Mouse (Mus musculus): Measurements from ENCODE around the gene Dhh. TPM values are rescaled to one million over a fixed set of nuclear protein-coding genes. Genes with fewer than 3 reads are reported as not detected.
"Not testable (repeated sequence)": the region's sequence is repeated elsewhere in the genome, so short reads cannot be mapped to it uniquely, and the experiment has no call there.

Dhh gene
- total RNA-seq (2017): not detected in 2 replicates

GRCm38 (mm10) chr15:98897928-98898800 lies at the start of gene Dhh:
Gene Dhh, minus strand, starts transcription at chr15:98898540.
- no peak; the same call in 1 of the 2 replicates for ATAC-seq (replicated peaks; ENCODE audit: low read depth, poor library complexity, severe bottlenecking)

GRCm38 (mm10) chr15:98947884-98948283 lies 49.5 kb upstream of the Dhh start:
- no peak for ATAC-seq (replicated peaks; ENCODE audit: low read depth, poor library complexity, severe bottlenecking)

GRCm38 (mm10) chr15:98943133-98943532 lies 44.8 kb upstream of the Dhh start:
- no peak for ATAC-seq (replicated peaks; ENCODE audit: low read depth, poor library complexity, severe bottlenecking)

GRCm38 (mm10) chr15:98942081-98942480 lies 43.7 kb upstream of the Dhh start:
- no peak for ATAC-seq (replicated peaks; ENCODE audit: low read depth, poor library complexity, severe bottlenecking)

GRCm38 (mm10) chr15:98941539-98941938 lies 43.2 kb upstream of the Dhh start:
- no peak for ATAC-seq (replicated peaks; ENCODE audit: low read depth, poor library complexity, severe bottlenecking)

DNA sequence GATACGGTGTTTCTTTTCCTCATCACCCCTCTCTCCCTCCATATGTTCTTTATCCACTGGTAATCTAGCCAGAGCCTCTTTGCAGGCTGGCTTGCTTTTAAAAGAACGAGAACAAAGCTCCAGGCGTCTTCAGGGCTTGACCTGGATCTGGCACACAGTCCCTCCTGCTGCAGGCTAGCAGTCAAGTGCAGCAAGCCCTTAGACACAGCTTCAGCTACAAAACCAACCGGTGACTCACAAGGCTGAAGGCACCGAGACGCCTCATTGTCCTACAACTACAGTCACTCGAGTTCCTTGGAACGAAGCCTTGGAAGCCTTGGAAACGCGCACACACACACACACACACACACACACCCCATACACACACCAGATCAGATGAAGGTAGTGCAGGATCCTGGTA lies 42.5 kb upstream of the Dhh start:
- ATAC-seq (replicated peaks; ENCODE audit: low read depth, poor library complexity, severe bottlenecking): no peak

- ATAC-seq (replicated peaks; ENCODE audit: low read depth, poor library complexity, severe bottlenecking): peak; percentile 72
Observed at GRCm38 (mm10) chr15:98934217-98934839, 36.0 kb upstream of the Dhh start, which contains the start of gene Tuba1b. Gene Tuba1b, minus strand, starts transcription at chr15:98934565.

GRCm38 (mm10) chr15:98933833-98934216 lies 35.5 kb upstream of the Dhh start:
- peak; percentile 62 for ATAC-seq (replicated peaks; ENCODE audit: low read depth, poor library complexity, severe bottlenecking)

- not testable (repeated sequence) for ATAC-seq (replicated peaks; ENCODE audit: low read depth, poor library complexity, severe bottlenecking)
Observed at GRCm38 (mm10) chr15:98933004-98933671, 34.8 kb upstream of the Dhh start.

GRCm38 (mm10) chr15:98930998-98931397 lies 32.7 kb upstream of the Dhh start:
- ATAC-seq (replicated peaks; ENCODE audit: low read depth, poor library complexity, severe bottlenecking): no peak

DNA sequence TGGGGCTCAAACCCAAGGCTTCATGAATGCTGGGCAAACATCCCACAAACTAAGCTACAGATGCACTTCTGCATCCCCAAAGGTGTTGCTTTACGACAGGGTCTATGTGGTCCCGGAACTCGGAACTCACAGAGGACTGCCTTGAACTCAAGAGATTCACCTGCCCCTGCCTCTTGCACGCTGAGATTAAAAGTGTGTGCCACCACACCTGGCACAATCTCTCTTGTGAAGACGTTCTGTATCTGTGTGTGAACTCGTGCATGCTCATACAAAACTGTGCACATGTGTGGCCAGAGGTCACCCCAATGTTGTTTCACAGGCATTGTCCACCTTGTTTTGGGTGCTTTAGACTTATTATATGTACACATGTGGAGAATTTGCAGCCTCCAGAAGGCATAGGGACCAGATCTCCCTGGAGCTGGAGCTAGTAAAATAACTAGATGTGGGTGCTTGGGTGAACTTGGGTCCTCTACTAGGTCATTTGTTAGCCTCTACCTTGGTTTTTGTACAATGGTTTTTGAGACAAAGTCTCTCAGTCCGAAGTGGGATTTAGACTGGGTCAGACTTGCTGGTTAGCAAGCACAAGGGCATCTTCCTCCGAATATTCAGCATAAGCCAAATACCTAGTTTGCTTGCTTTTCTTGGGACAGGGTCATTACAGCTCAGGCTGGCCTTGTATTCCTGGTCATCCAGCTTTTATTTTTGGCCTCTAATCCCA lies 31.8 kb upstream of the Dhh start:
- ATAC-seq (replicated peaks; ENCODE audit: low read depth, poor library complexity, severe bottlenecking): no peak

DNA sequence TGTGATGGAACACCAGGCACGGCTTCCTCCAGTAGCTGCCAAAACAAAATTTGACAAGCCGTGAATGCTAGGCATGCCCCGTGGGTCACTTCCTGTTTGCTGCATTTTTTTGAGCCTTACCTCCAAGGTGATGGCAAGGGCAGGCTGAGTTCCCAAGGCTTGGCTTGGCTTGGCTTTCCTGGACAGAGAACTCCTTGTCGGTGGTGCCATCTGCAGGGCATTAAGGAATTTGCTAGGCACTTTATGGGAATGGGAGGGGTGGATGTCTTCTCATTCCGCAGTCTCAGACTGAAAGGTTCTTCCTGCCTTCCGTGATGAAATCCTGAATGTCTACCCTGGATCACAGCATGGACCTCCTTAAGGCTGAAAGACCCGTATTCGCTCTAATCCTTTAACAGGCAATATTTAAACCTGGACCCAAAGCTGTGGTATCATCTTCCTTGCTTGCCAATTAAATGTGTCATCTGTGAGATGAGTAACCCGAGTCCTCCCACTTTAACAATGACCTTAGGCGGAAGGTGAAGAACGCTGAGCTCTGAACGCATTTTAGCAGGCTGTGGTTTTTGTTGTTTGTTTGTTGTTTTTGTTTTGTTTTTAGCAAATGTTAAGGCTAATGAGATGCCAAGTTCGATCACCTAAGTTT lies 30.4 kb upstream of the Dhh start:
- ATAC-seq (replicated peaks; ENCODE audit: low read depth, poor library complexity, severe bottlenecking): peak; percentile 70

DNA sequence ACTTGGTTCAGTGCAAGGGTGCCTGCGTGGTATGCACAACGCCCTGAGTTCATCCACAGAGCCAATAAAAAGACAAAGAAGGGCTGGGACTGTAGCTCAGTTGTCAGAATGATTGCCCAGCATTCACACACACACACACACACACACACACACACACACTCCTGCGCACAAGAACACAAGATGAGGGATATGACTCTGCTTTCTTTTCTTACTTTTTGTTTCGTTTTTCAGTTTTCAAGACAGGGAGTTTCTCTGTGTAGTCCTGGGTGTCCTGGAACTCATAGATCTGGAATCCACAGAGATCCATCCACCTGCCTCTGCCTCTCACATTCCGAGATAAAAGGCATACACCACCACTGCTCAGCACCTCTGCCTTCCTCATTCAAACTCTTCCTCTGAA lies 29.2 kb upstream of the Dhh start:
- ATAC-seq (replicated peaks; ENCODE audit: low read depth, poor library complexity, severe bottlenecking): peak; percentile 28; the same call in 1 of the 2 replicates

GRCm38 (mm10) chr15:98924682-98925081 lies 26.3 kb upstream of the Dhh start:
- ATAC-seq (replicated peaks; ENCODE audit: low read depth, poor library complexity, severe bottlenecking): no peak

GRCm38 (mm10) chr15:98923031-98923537 lies 24.7 kb upstream of the Dhh start:
- ATAC-seq (replicated peaks; ENCODE audit: low read depth, poor library complexity, severe bottlenecking): no peak

DNA sequence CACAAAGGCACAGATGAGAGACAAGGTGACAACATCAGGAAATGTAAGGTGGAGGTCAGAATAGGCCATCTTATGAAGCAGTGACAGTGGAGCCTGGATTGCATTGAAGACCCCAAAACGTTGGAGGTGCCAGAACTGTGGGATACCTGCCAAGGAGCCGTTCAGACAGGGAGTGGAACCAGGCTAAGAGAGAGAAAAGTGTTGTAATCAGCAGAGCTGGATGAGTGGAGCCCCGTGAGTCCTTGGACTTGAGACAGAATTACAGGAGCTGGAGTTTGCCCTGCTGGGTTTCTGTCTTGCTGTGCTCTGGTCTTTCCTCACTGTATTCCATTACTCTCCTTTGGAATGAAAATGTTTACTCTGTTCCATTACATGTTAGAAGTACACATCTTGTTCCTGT lies 24.2 kb upstream of the Dhh start:
- ATAC-seq (replicated peaks; ENCODE audit: low read depth, poor library complexity, severe bottlenecking): no peak

DNA sequence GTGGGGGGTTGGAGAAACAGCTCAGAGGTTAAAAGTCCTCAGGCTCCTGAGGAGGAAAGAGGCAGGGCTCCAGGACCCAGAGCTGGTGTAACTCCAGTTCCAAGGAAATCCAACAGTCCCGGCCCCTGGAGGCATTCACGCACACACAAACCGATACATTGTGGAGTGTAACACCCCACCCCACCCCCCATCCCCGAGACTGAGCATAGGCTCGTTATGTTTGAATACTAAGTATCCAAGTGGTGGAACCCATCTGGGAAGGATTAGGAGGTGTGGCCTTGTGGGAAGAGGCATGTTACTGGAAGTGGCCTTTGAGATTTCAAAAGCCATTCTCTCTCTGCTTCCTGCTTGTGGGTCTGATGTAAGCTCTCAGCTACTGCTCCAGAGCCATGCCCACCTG lies 23.2 kb upstream of the Dhh start:
- ATAC-seq (replicated peaks; ENCODE audit: low read depth, poor library complexity, severe bottlenecking): no peak

- ATAC-seq (replicated peaks; ENCODE audit: low read depth, poor library complexity, severe bottlenecking): not testable (repeated sequence)
Observed at GRCm38 (mm10) chr15:98918499-98918895, 20.2 kb upstream of the Dhh start.

All from common myeloid progenitor, adult 5-6 weeks (primary cell).